9 mouse cellular contexts compared by ENCODE assay signal in genomic region chr6:16797669-16798068, GRCm38 (mm10).
DNase-seq lines count a peak whose midpoint lies in the region; ATAC-seq and TF ChIP-seq lines count a peak whose summit lies in the region.
"Had no signal": no experiment of that assay in that cellular context is flagged by ENCODE, and none has a peak within 500 bp of the region (broad histone marks: within the 10 kb centered on the region; RNA-seq: fewer than 3 reads in every experiment).

No protein-coding gene starts in this region.

- no peak overlapping the region for H3K4me3 ChIP-seq in kidney, postnatal 0 days (replicated peaks; ENCODE audit: low read depth, low read length)
- no peak overlapping the region for H3K4me3 ChIP-seq in limb, embryonic 15.5 days
- H3K4me3 ChIP-seq: erythroblast, embryonic 14.5 days had no signal

- no peaks in the 10 kb centered on the region for H3K4me1 ChIP-seq in kidney, postnatal 0 days (replicated peaks; ENCODE audit: insufficient read depth, low read length)
- H3K4me1 ChIP-seq in limb, embryonic 15.5 days: 0 out of 2 replicates have a peak, but pooled peaks cover 2% of the 10 kb centered on the region

- ATAC-seq in cerebellum, adult (ENCODE audit: insufficient number of reproducible peaks, low FRiP score, low TSS enrichment): peak; percentile 31; the same call in 1 of the 2 replicates
- peak; percentile 69 for ATAC-seq in frontal cortex, adult (ENCODE audit: low TSS enrichment)
- no peak for ATAC-seq in kidney, postnatal 0 days (replicated peaks; ENCODE audit: low FRiP score, low read depth)
- no peak; the same call in 1 of the 2 replicates for ATAC-seq in limb, embryonic 15.5 days (ENCODE audit: insufficient number of reproducible peaks, low FRiP score, low TSS enrichment, low read depth)
- no peak for ATAC-seq in monocyte, adult 5-6 weeks (replicated peaks; ENCODE audit: insufficient number of reproducible peaks, low FRiP score, low TSS enrichment, poor library complexity, severe bottlenecking)

- no peaks in the 10 kb centered on the region for H3K27me3 ChIP-seq in kidney, postnatal 0 days (ENCODE audit: insufficient read depth, low read length)
- H3K27me3 ChIP-seq in limb, embryonic 15.5 days: no peaks in the 10 kb centered on the region

- DNase-seq in cerebellum, adult 8-10 months: no peak
- peak; percentile 33 for DNase-seq in adipocyte (ENCODE audit: low spot score)
- peak; percentile 83 for DNase-seq in kidney, postnatal 0 days (ENCODE audit: low spot score)
- peak; percentile 58 for DNase-seq in retina, postnatal 1 day

- H3K36me3 ChIP-seq in kidney, postnatal 0 days (ENCODE audit: insufficient read depth, low read length): no peaks in the 10 kb centered on the region
- no peaks in the 10 kb centered on the region for H3K36me3 ChIP-seq in limb, embryonic 15.5 days

- WGBS in kidney, postnatal 0 days: 16% methylated on average over 10 of the region's 10 CpGs
- 15% methylated on average over 10 of the region's 10 CpGs for WGBS in limb, embryonic 15.5 days

- H3K9ac ChIP-seq in kidney, postnatal 0 days (ENCODE audit: low read depth, low read length): no peak overlapping the region
- H3K9ac ChIP-seq in limb, embryonic 15.5 days: no peak overlapping the region

- H3K27ac ChIP-seq in kidney, postnatal 0 days: no peak overlapping the region
- no peak overlapping the region for H3K27ac ChIP-seq in limb, embryonic 15.5 days

- no peaks in the 10 kb centered on the region for H3K9me3 ChIP-seq in kidney, postnatal 0 days (replicated peaks; ENCODE audit: low read length)
- H3K9me3 ChIP-seq in limb, embryonic 15.5 days: no peaks in the 10 kb centered on the region

- H3K4me2 ChIP-seq in kidney, postnatal 0 days (ENCODE audit: low read length): peak overlapping the region; percentile 21; the same call in 1 of the 2 replicates
- peak overlapping the region; percentile 15; the same call in 1 of the 2 replicates for H3K4me2 ChIP-seq in limb, embryonic 15.5 days

- peak; percentile 80 for TF ChIP-seq CTCF in kidney, postnatal 0 days (IDR thresholded peaks at IDR 0.05; ENCODE audit: low read depth)

Comparison
In these comparisons a context has a peak if more than half of its experiments do, and no peak if none do; other contexts are left out.
1. ATAC-seq: peak in cerebellum, adult (single experiment) and frontal cortex, adult (single experiment); none in kidney, postnatal 0 days (single experiment), limb, embryonic 15.5 days (single experiment) and monocyte, adult 5-6 weeks (single experiment).